13 mouse cellular contexts compared by ENCODE assay signal in the genomic region with DNA sequence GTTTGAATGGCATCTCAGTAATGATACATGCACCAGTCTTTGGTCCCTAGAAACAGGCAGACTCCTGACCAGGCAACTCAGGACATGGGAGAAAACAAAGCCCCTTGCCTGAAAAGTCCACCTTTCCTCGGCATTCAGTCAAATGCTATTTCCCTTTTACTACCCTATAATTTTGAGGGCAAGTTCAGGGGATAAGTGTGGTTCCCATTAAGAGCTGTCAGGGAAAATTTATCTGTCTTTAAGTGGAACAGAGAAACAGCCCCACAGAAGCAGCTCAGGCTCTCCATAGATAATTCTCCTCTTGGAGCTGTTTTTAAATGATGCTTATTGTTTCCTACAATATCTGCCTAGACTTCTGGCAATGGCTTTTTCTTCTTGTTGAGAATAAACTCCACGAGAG.
"Had no signal": no experiment of that assay in that cellular context is flagged by ENCODE, and none has a peak within 500 bp of the region (broad histone marks: within the 10 kb centered on the region; RNA-seq: fewer than 3 reads in every experiment).

No protein-coding gene starts in this region.

- DNase-seq: gastrocnemius, adult 2 months; gastrocnemius, postnatal 10 days; gastrocnemius, postnatal 25 days; heart, adult 18-20 months; heart, postnatal 10 days; heart, postnatal 4 days; kidney, adult 11 months; kidney, adult 8-10 months; kidney, postnatal 10 days; kidney, postnatal 25 days; kidney, postnatal 4 days; liver; liver, embryonic 13.5 days had no signal
